Mouse (Mus musculus) limb, embryonic 13.5 days (tissue): Measurements from ENCODE around the gene 2810408A11Rik. TPM values are rescaled to one million over a fixed set of nuclear protein-coding genes. Genes with fewer than 3 reads are reported as not detected.
A peak's percentile ranks its signal among the peaks of the same experiment; 100 is the strongest.
"Not testable (repeated sequence)": the region's sequence is repeated elsewhere in the genome, so short reads cannot be mapped to it uniquely, and the experiment has no call there.

Experiments
- ATAC-seq: fragments of 200-750 bp; cut with Nextera tagmentation; 2 replicates; pipeline ENCODE4 v1.8.0; 2017; ENCODE audit warnings: low read depth, moderate number of reproducible peaks, moderate TSS enrichment; ENCODE audit not compliant: low FRiP score
- H3K27ac ChIP-seq: fragments of 300-500 bp; sonication (generic); 2 replicates; pipeline ENCODE4 v1.5.1; 2015; ENCODE audit warnings: inconsistent platforms, mild to moderate bottlenecking, moderate library complexity
- H3K27me3 ChIP-seq: fragments of 300-500 bp; sonication (generic); 2 replicates; pipeline ENCODE4 v1.6.1; 2015; ENCODE audit warnings: mild to moderate bottlenecking, inconsistent platforms
- H3K36me3 ChIP-seq: fragments of 300-500 bp; sonication (generic); 2 replicates; pipeline ENCODE4 v1.6.1; 2015; ENCODE audit warnings: inconsistent platforms, mild to moderate bottlenecking, moderate library complexity
- H3K4me1 ChIP-seq: fragments of 300-500 bp; sonication (generic); 2 replicates; pipeline ENCODE4 v1.6.1; 2015; ENCODE audit warnings: inconsistent platforms
- H3K4me2 ChIP-seq: fragments of 300-500 bp; sonication (generic); replicated peaks from 2 replicates; pipeline ENCODE4 v1.6.1; 2015; ENCODE audit warnings: inconsistent platforms, mild to moderate bottlenecking, moderate library complexity
- H3K4me3 ChIP-seq: fragments of 300-500 bp; sonication (generic); 2 replicates; pipeline ENCODE4 v1.5.1; 2015; ENCODE audit warnings: moderate library complexity, mild to moderate bottlenecking, inconsistent platforms
- H3K9ac ChIP-seq: fragments of 300-500 bp; sonication (generic); 2 replicates; pipeline ENCODE4 v1.6.1; 2015; ENCODE audit warnings: mild to moderate bottlenecking, inconsistent platforms
- H3K9me3 ChIP-seq: fragments of 300-500 bp; sonication (generic); 2 replicates; pipeline ENCODE4 v1.6.1; 2016; ENCODE audit warnings: inconsistent platforms
- WGBS: fragments of 180-500 bp; shearing (Covaris S2); methylation state at CpG from one replicate; pipeline ENCODE4 v1.1.7; 2015; 5-methylcytosine and 5-hydroxymethylcytosine counted together
- polyA plus RNA-seq: library from polyadenylated mRNA; unstranded; fragments of >200 nt; fragmentation: Nextera tagmentation; extraction: Ambion mirVana; gene quantifications from 2 replicates; pipeline ENCODE4 v1.2.1, GENCODE M21; 2015

The 2810408A11Rik gene
- polyA plus RNA-seq, 1 experiment from 2014 or later: 16.1 TPM

DNA sequence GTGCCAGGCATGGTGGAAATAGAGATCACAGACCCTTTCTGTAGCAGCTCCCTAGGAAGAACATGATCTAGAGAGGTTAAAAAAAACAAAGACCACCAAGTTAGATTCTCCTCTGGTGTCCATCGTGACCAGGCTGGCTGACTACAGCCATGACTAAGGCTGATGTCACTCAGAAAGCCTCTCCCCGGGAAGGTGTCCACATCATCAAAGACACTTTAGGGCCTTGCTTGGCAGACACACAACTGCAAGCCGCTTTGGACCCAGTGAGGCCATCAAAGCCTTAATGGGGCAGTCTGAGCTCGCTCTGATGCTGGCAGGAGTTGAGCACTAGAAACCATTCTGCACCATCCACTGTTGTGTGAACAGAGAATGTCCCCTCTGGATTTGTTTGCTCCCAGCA lies 28.3 kb downstream of the 2810408A11Rik start:
- ATAC-seq: no peak
- Histone ChIP-seq H3K36me3 (no peaks in the 10 kb centered on the region), H3K4me1 (peaks cover 23% of the 10 kb centered on the region), H3K4me2 (no peak overlapping the region), H3K4me3 (no peak overlapping the region), H3K9me3 (no peaks in the 10 kb centered on the region), H3K27ac (no peak overlapping the region), H3K9ac (no peak overlapping the region), H3K27me3 (0 out of 2 replicates have a peak, but pooled peaks cover 5% of the 10 kb centered on the region)
- 71% methylated on average over 4 of the region's 4 CpGs for WGBS

DNA sequence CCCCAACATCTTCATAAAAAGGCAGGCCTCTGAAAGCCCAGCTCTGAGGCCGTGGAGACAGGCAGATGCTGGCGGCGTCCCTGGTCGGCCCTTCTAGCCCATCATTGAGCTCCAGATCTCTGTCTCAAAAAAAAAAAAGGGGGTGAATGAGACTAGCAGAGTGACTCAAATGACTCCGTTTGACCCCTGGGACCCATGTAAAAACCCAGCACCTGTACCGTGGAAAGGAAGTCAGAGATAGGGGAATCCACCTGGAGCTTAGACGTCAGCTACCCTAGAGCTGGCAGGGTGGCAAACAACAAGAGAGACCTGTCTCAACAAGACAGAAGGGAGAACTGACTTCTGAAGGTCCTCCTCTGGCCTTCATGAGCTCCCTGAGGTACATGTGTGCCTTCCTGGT lies 29.0 kb downstream of the 2810408A11Rik start:
- Histone ChIP-seq H3K4me1 (peaks cover 17% of the 10 kb centered on the region), H3K36me3 (no peaks in the 10 kb centered on the region), H3K9ac (no peak overlapping the region), H3K4me2 (no peak overlapping the region), H3K27ac (no peak overlapping the region), H3K4me3 (no peak overlapping the region), H3K9me3 (no peaks in the 10 kb centered on the region), H3K27me3 (0 out of 2 replicates have a peak, but pooled peaks cover 11% of the 10 kb centered on the region)
- WGBS: 82% methylated on average over 7 of the region's 7 CpGs
- ATAC-seq: no peak

DNA sequence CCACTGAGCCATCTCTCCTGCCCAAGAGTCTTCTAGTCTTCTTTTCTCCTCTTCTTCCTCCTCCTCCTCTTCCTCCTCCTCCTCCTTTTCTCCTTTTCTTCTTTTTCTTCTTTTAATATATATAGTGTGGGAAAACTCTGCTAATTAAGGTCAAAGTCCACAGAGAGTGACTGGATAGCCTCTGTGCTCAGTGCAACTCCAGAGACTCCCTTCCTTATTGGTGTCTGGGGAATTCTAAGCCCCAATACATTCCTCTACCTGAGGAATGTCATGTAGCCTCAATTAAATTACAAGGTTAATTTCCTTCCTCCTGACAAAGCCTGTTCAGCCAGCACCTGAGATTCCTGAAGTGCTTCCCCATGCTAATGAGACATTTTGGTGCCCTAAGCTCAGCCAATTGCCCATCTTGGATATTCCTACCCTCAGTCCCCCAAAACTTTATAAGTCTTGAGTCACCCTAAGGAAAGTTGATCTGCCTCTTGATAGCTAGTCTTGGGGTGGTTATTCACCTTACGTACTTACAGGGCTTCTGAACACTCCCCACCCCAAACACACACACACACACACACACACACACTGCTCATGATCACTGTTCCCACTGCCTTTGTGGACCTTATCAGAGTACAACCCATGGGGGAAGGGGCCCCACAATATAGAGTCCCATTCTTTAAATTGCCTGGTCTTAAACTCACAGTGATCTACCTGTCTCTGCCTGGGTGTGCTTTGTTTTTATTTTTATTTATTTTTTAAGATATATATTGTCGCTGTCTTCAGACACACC lies 30.3 kb downstream of the 2810408A11Rik start:
- H3K4me1 ChIP-seq: 0 out of 2 replicates have a peak, but pooled peaks cover 4% of the 10 kb centered on the region
- no peak overlapping the region for H3K27ac ChIP-seq
- H3K9ac ChIP-seq: no peak overlapping the region
- no peak for ATAC-seq
- H3K27me3 ChIP-seq: 0 out of 2 replicates have a peak, but pooled peaks cover 12% of the 10 kb centered on the region
- H3K36me3 ChIP-seq: no peaks in the 10 kb centered on the region
- no peak overlapping the region for H3K4me3 ChIP-seq
- 80% methylated on average over 2 of the region's 2 CpGs for WGBS
- no peaks in the 10 kb centered on the region for H3K9me3 ChIP-seq
- no peak overlapping the region for H3K4me2 ChIP-seq

DNA sequence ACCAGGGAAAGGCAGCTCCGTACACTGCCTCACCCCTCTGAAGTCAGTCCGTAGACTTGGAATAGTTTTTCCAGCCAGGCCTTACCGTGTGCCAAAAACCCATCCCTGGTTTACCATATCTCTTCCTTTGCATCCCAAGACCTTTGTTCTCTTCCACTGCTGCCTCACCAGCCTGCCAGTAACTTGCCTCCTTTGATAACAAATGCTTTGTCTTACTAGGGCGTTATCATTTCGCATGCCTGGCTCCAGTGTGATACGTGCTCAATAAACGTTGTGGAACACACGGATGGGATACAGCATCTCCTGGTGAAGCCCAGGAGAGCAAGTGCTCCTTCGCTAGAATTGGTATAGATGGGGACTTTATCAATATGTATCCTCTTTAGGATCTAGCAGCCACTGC lies 33.5 kb downstream of the 2810408A11Rik start:
- no peak for ATAC-seq
- no peaks in the 10 kb centered on the region for H3K9me3 ChIP-seq
- 0 out of 2 replicates have a peak overlapping the region, but pooled peaks have one; percentile 15 for H3K9ac ChIP-seq
- H3K36me3 ChIP-seq: no peaks in the 10 kb centered on the region
- H3K4me1 ChIP-seq: 0 out of 2 replicates have a peak, but pooled peaks cover 4% of the 10 kb centered on the region
- 0 out of 2 replicates have a peak, but pooled peaks cover 12% of the 10 kb centered on the region for H3K27me3 ChIP-seq
- H3K4me3 ChIP-seq: no peak overlapping the region
- H3K27ac ChIP-seq: no peak overlapping the region
- H3K4me2 ChIP-seq: no peak overlapping the region
- WGBS: 77% methylated on average over 9 of the region's 9 CpGs

- H3K4me1 ChIP-seq: 0 out of 2 replicates have a peak, but pooled peaks cover 4% of the 10 kb centered on the region
- no peak overlapping the region for H3K27ac ChIP-seq
- H3K4me3 ChIP-seq: no peak overlapping the region
- no peak for ATAC-seq
- no peaks in the 10 kb centered on the region for H3K9me3 ChIP-seq
- no peak overlapping the region for H3K9ac ChIP-seq
- H3K27me3 ChIP-seq: 0 out of 2 replicates have a peak, but pooled peaks cover 14% of the 10 kb centered on the region
- no peak overlapping the region for H3K4me2 ChIP-seq
- whole genome bisulfite sequencing: 80% methylated on average over 9 of the region's 9 CpGs
- H3K36me3 ChIP-seq: no peaks in the 10 kb centered on the region
Measured at GRCm38 (mm10) chr11:69865561-69865960, 35.2 kb downstream of the 2810408A11Rik start.

DNA sequence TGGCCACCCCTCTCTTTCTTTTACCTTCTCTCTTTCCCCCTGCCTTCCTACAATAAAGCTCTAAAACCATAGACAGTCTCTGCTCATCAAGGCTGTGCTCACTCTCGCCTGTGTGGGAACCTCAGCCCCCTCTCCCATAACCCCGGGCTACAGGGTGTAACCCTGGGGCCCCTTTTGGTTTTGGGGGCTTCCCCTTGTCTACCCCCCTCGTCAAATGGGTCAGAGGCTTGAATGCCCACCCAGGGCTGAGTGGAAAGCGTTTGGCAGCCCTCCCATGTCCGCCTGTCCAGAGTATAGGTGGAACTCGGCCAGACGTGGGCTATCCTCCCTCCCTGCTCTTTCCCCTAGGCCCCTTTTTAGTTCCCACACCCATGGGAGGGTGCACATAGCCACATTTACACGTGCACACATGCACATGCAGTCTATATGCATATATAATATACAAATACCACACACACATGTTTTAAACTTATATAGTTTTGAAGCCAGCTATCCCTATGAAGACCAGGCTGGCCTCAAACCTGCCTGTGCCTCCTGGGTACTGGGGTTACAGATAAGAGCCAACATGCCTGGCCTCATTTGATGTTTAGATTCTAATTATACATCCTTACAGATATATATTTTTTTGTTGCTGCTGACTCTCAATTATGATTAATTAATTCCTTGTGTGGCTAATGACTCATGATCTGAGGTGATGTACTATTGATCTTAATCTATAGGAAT lies 36.5 kb downstream of the 2810408A11Rik start:
- no peak overlapping the region for H3K4me3 ChIP-seq
- H3K9me3 ChIP-seq: no peaks in the 10 kb centered on the region
- H3K27me3 ChIP-seq: peaks cover 24% of the 10 kb centered on the region
- H3K27ac ChIP-seq: no peak overlapping the region
- H3K4me1 ChIP-seq: no peaks in the 10 kb centered on the region
- no peaks in the 10 kb centered on the region for H3K36me3 ChIP-seq
- 51% methylated on average over 8 of the region's 8 CpGs for WGBS
- no peak overlapping the region for H3K4me2 ChIP-seq
- no peak overlapping the region for H3K9ac ChIP-seq
- no peak for ATAC-seq

DNA sequence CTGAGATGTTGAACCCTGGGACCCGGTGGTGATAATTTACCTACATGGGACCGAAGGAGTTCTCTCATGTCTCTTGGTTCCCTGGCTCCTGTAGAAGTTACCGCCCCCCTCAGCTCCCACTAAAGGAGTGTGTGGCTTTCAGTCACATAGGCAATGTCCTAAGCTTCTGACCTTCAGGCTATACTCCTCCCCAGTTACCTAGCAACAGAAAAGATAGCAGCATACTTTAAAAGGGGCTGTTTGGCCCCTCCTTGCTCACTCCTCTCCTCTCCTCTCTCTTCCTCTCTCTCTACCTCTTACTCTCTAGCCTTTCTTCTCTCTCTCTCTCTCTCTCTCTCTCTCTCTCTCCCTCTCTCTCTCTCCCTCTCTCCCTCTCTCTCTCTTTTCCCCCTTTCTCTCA lies 37.1 kb downstream of the 2810408A11Rik start:
- ATAC-seq, H3K4me3 ChIP-seq, H3K27ac ChIP-seq, H3K9ac ChIP-seq, H3K9me3 ChIP-seq, H3K4me2 ChIP-seq, H3K36me3 ChIP-seq, H3K4me1 ChIP-seq: not testable (repeated sequence)
- WGBS: 80% methylated on average over 3 of the region's 3 CpGs
- H3K27me3 ChIP-seq: peaks cover 27% of the 10 kb centered on the region

DNA sequence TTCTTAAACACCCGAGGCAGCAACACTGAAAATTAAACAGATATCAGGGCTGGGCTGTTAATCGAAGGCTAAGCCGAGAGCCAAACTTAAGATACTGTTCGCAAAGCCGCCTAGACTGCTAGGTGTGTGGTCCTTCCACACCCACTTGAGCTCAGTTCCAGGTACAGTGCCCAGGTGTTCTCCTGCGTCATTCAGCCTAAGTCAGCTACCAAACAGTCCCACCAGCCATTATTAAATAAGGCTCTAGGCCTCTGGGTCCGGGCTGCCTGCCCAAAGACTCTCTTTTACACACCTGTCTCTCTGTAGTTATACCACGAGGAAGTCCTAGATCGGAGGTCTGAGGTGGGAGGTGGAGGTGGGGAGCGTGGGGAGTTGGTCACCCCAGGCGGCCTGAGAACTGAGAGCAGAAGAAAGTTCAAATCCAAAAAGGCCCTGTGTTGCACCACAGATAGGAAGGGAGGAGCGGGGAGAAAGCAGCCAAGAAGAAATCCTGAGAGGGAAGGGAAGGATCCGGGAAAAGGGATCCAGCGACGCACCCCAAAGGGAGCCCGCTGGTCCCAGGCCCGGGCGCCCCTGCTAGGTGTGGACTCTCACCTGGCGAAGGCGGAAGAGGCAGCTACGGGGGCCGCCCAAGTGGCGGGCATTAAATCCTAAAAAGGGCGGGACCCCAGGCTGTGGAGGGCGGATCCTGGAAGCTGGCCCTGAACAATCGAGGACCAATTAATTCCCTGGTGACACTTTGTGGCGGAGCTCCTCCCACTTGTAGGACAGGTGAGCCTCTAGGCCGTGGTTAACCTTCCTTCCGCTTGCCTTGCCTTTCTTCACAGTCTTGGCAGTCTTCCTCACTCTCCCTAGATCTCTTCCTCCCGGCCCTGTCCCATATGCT lies 42.4 kb downstream of the 2810408A11Rik start, which contains the start of gene Tnk1:
TSS of gene Tnk1 (minus strand) at position 618 of the 886 bp plus-strand sequence.
- no peaks in the 10 kb centered on the region for H3K9me3 ChIP-seq
- H3K27me3 ChIP-seq: peaks cover 44% of the 10 kb centered on the region
- peaks cover 15% of the 10 kb centered on the region; the same call in 1 of the 2 replicates for H3K4me1 ChIP-seq
- H3K9ac ChIP-seq: 0 out of 2 replicates have a peak within 1 kb of the TSS, but pooled peaks have one; percentile 19
- no peaks in the 10 kb centered on the region for H3K36me3 ChIP-seq
- ATAC-seq: no peak
- peak within 1 kb of the TSS; percentile 17 for H3K4me3 ChIP-seq
- peak within 1 kb of the TSS; percentile 25; the same call in 1 of the 2 replicates for H3K4me2 ChIP-seq
- WGBS: 19% methylated on average over 30 of the region's 30 CpGs
- no peak within 1 kb of the TSS for H3K27ac ChIP-seq

GRCm38 (mm10) chr11:69855347-69855746 lies 45.4 kb downstream of the 2810408A11Rik start:
- peaks cover 41% of the 10 kb centered on the region for H3K27me3 ChIP-seq
- no peak overlapping the region for H3K27ac ChIP-seq
- 20% methylated on average over 16 of the region's 16 CpGs for WGBS
- no peak; the same call in 1 of the 2 replicates for ATAC-seq
- H3K4me3 ChIP-seq: no peak overlapping the region
- no peaks in the 10 kb centered on the region for H3K9me3 ChIP-seq
- peak overlapping the region; percentile 15; the same call in 1 of the 2 replicates for H3K4me2 ChIP-seq
- peaks cover 21% of the 10 kb centered on the region for H3K36me3 ChIP-seq
- no peak overlapping the region for H3K9ac ChIP-seq
- H3K4me1 ChIP-seq: peaks cover 23% of the 10 kb centered on the region

- no peak overlapping the region for H3K4me2 ChIP-seq
- peaks cover 34% of the 10 kb centered on the region for H3K27me3 ChIP-seq
- H3K9ac ChIP-seq: no peak overlapping the region
- no peak for ATAC-seq
- H3K4me3 ChIP-seq: no peak overlapping the region
- no peaks in the 10 kb centered on the region for H3K9me3 ChIP-seq
- no peak overlapping the region; the same call in 1 of the 2 replicates for H3K27ac ChIP-seq
- peaks cover 29% of the 10 kb centered on the region for H3K4me1 ChIP-seq
- 77% methylated on average over 10 of the region's 10 CpGs for WGBS
- H3K36me3 ChIP-seq: peaks cover 28% of the 10 kb centered on the region
Measured at GRCm38 (mm10) chr11:69854680-69855079, 46.1 kb downstream of the 2810408A11Rik start.

DNA sequence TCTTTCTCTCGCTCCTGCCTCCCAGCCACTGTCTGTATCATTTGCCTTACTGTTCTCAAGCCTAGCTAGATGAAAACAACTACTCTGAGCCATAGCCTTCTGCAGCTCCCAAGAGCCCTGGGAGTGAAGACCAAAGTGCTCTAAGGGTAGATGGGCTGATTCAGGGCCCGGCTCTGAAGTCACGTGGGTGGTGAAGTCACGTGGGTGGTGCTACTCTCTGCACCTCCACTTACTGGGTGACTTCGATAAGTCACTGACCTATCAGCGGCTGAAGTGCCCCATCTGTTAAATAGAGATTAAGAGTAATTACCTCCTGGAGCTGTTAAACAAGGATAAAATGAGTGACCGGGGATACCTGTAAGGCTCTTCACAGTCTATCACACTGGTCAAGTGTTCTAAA lies 46.8 kb downstream of the 2810408A11Rik start:
- 66% methylated on average over 7 of the region's 7 CpGs for WGBS
- peaks cover 35% of the 10 kb centered on the region for H3K36me3 ChIP-seq
- no peak overlapping the region; the same call in 1 of the 2 replicates for H3K27ac ChIP-seq
- peaks cover 28% of the 10 kb centered on the region for H3K27me3 ChIP-seq
- H3K4me2 ChIP-seq: no peak overlapping the region
- no peak for ATAC-seq
- peaks cover 29% of the 10 kb centered on the region for H3K4me1 ChIP-seq
- H3K9me3 ChIP-seq: no peaks in the 10 kb centered on the region
- H3K4me3 ChIP-seq: no peak overlapping the region
- H3K9ac ChIP-seq: no peak overlapping the region
